Mouse (Mus musculus): ENCODE measurements around the gene Maob.

Maob gene

DNA sequence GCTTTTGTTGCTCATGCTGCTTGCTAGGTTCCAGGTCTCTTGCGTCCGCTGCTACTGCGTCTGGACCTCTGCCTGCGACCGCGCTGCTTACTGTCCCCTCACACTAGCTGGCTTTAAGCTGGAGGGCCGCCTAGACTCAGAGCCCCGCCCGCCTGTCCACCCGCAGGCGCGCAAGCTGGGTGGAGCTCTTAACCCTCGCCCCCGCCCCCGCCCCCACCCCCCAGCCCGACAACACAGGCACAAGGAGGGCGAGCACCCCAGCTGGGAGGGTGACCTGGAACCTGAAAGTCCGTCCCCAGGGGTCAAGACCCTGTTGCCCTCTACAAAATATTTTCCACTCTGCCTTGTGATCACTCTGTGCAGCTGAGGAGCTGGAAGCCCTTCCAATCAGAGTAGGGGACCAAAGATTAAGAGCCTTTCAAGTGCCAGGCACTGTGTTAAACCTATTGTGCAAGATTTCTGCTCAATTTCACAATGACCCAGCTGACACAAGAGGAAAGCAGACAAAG, at the start of gene Maob:
Maob (minus strand) TSS at position 106 of the 509 bp plus-strand sequence.
- DNase-seq (ENCODE audit: low spot score): peak; percentile 73

DNA sequence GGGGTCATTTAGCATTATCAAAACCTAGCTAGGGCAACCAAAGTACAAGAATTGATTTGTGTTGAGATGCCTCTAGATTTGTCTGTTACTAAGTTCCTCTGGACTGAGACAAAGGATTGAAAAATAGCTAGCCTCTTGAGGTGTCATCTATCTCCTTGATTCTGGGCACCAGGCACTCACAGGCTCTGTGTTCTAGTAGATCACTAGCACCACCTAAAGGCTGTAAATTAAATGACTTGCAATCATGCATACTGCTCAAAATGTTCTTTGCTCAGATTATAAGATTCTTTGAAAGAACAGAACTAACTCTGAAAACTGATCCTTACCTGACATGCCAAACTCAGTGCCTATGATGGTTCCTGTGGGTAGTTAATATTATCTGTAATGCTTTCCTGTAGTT, 43.1 kb upstream of the Maob start:
- DNase-seq (ENCODE audit: low spot score): peak; percentile 9

- DNase-seq (ENCODE audit: low spot score): no peak
Measured at GRCm38 (mm10) chrX:16846034-16846433, 28.9 kb upstream of the Maob start.

GRCm38 (mm10) chrX:16841443-16841842, 24.3 kb upstream of the Maob start:
- DNase-seq (ENCODE audit: low spot score): no peak

GRCm38 (mm10) chrX:16837293-16837692, 20.1 kb upstream of the Maob start:
- DNase-seq (ENCODE audit: low spot score): no peak

GRCm38 (mm10) chrX:16836488-16837082, 19.4 kb upstream of the Maob start:
- DNase-seq (ENCODE audit: low spot score): no peak

DNA sequence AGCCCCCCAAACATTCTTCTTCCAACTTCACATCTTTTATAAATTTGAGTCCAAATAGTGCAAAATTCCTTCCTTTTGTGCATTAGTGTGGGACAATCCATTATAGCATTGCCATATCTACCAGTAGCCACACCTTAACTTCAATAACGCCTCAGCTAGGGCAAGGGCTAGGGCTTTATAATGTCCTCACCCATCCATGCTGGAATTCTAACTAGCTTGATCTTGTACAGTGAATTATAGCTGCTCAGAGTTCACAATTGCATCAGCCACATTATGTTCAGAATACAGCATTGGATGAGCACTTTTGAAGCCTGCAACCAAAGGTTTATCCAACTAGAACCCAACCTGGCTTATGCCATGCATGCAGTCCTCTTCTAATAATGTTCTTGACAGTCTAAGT, 8.9 kb upstream of the Maob start:
- no peak for DNase-seq (ENCODE audit: low spot score)

DNA sequence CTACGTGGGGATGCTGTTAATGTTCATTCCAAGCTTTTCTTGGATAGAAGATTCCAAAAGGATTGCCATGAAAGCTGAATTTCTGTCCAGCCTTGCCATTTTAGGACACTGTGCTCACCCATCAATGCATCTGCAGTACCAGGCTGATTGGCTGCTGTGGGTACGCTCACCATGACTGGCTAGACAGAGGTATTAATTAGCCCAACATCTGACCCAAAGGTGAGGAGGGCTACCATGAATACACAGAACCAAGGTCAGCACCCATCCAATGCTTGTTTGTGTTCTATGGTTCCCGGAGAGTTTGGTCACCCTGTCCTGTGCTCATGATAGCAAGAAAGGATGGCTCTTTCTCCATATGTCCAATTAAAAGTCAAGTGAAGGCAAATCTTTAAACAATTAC, 1.2 kb downstream of the Maob start:
- DNase-seq (ENCODE audit: low spot score): no peak

DNA sequence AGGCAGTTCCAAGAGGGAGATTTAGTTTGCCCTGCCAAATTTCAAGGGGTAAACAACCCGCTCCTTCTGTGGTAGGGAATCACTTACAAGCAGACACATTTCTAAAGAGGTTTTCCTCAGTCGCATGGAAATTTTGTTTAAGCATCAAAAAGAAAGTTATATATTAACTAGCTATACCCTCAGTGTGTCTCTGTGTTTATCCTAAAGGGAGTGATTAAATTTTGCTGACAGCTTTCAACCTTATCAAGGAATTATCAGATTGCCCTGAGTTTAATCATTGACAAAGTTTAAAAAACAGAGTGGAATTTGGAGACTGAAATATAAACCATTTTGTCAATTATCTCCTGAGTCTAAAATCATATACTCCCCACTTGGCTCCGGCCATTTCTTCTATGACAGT, 5.1 kb downstream of the Maob start:
- peak; percentile 3 for DNase-seq (ENCODE audit: low spot score)

GRCm38 (mm10) chrX:16767453-16767852, 49.7 kb downstream of the Maob start:
- no peak for DNase-seq (ENCODE audit: low spot score)

DNA sequence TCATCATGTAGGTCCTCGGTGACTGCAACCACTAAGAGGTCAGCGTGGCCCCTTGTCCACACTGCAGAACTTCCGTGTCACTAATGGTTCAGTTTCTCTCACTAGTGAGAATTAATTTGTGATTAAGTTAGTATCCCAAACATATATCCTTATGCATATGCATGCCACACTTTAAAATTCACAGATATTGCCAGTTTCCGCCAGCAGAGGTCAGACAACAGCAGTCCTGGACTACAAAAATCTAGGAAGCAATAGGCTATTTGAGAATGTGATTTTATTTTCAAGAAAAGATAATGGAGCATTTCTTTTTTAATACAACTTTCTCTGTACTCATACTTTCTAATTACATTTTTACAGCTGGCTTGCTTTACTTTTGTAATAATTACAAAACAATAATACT, 51.0 kb downstream of the Maob start:
- no peak for DNase-seq (ENCODE audit: low spot score)

DNA sequence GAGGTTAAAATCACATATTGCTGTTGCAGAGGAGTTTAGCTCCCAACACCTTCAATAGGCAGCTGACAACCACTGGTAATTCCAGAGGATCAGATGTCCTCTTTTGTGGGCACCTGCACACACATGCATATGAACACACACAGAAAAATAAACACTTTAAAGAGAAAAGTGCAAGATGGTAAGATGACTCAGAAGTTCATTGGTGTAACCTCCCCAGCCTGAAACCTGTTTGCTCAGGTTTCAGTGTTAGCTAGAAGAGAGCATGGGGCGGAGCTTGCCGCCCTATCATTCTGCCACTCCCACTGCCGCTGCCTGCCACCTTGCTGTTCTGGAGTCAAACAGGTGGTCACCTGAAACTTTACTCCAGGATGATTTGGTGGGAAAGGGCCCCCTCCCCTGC, 55.7 kb downstream of the Maob start:
- peak; percentile 16 for DNase-seq (ENCODE audit: low spot score)

DNA sequence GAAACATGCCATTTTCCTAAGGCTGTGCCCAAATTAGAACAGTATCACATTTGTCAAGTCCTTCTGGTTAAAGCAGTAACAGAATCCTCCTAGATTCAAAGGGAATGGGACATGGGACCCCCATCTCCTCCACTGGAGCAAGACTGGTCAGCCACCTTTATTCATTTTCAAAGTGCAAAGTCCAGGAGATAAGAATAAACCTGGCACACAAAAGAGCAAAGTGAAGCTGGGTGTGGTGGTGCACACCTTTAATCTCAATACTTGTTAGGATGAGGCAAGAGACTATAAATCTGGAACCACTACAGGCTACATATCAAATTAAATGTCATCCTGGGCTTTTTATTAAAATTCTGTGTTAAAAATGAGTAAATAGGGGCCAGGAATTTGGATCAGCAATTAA, 62.4 kb downstream of the Maob start:
- DNase-seq (ENCODE audit: low spot score): no peak

DNA sequence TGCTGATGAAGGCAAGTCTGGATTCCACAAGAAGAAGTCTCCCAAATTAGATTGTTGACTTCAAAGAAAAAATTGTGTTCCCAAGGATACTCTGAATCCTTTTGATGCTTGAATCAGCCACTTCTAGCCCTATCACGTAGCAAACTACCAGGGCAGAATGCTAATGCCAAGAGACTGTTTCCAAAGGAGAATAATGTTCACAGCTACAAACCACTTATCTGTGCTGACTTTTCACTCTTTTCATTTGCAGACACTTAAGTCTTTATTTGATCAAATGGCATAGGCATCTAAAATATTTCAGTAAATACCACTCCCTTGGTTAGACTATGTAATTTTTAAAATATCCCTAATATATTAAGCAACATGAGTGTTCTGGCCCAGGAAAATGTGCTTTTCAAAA, 68.2 kb downstream of the Maob start:
- no peak for DNase-seq (ENCODE audit: low spot score)

GRCm38 (mm10) chrX:16714033-16714432, 103.1 kb downstream of the Maob start:
- no peak for DNase-seq (ENCODE audit: low spot score)

DNA sequence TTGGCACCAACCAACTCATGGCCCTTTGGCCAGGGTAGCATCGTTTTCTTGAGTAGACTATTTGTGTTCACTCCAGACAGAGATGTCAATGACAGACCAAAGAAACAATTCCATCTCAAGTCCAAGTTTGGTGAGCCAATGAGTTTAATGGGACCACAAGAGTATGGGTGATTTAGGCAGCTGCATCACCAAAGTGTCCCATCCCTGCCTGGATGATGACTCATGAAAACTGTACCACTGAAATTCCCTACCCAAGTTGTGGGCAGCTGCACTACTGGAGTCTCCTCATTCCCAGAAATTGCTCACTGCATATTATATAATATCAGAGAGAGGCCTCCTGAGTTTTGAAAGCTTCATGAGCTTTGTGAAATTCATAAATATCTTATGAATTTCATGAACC, 111.1 kb downstream of the Maob start:
- no peak for DNase-seq (ENCODE audit: low spot score)
